Mouse (Mus musculus): Measurements from ENCODE around the gene Plk2.

GRCm38 (mm10) chr13:110384514-110384913, 10.3 kb upstream of the Plk2 start:
- TF ChIP-seq CTCF (IDR thresholded peaks at IDR 0.05; ENCODE audit: control insufficient read depth, insufficient read depth, insufficient read length) (no peak), USF1 (IDR thresholded peaks at IDR 0.05; ENCODE audit: low read depth) (no peak)
